Mouse (Mus musculus): ENCODE measurements at regions not wholly inside any gene's neighbourhood (a gene's known extent, or its start where the extent isn't known, plus 50 kb on each side); places are given as distances from the start of the nearest gene placed in this dataset.

DNA sequence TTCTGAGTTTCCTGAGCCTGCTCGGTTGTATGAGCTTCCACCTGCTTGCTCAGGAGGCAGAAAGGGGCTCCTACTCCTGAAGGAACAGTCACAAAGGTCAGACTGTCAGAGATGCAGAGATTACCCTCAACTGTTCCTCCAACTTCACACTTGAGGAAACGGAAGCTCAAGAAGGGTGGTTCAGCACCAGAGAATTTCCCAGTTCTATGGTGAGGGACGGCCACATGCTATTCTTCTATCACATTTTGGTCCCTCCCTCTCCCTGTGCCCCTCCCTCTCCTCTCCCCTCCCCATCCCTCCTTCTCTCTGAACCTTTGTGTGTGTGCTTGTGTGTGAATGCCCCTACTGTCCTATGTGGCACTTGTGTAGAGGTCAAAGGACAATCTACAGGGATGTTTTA is 386.0 kb downstream of the Rps24 start:
- no peak for DNase-seq (ENCODE audit: low spot score in 2 of 2)
- intact Hi-C loops (cut with DNase I), result no loop called here

DNA sequence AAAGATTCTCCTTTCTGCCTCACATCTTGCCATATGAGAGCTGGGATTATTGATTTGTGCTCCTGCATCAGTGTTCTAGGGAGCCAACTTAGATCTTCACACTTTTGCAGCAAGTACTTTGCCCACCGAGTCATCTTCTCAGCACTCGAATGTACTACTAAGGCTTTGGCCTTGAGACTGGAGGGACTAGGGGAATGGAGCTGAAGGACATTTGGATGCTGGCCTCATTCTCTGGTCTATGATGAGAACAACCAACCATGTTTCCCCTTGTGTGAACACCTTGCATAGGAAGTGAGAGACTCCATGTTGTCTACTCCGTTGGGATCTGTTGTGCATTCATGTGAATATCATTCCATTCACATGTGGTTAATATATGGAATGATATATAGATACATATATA is 386.5 kb downstream of the Rps24 start:
- no peak for DNase-seq (ENCODE audit: low spot score in 2 of 2)
- intact Hi-C loops (cut with DNase I), result no loop called here

DNA sequence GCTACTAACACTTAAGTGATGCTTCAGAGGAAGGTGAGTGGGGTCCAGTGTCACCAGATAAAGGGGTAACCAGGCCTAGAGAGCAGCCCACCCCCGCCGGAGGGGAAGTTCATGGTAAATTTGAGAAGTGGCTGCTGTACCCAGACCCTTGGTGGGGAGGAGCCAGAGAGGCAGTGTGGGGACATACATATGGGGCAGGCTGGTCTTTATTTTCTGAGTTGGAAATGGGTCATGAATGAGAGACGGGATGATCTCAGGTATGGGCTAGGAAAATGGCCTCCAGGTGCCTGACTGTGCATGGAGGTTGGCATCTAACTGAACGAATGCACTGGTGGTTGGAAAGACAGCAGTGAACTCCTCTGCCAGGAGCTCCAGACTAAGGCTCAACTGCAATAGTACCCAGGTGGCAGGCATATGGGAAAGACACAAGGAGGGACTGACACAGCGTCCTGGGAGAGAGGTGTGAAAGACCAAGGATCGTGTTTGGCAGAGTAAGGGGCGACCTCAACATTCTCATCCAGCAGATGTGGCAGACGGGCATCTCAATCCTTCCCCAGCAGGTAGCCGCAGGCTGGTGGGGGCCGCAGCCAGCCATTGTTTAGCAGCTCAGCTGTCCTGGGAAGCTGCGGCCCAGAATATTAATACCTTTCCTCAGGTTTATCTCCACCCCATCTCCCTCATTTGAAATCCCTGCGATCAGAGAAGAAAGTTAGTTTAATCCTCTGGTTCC is 387.7 kb downstream of the Rps24 start:
- intact Hi-C loops (cut with DNase I), result no loop called here

DNA sequence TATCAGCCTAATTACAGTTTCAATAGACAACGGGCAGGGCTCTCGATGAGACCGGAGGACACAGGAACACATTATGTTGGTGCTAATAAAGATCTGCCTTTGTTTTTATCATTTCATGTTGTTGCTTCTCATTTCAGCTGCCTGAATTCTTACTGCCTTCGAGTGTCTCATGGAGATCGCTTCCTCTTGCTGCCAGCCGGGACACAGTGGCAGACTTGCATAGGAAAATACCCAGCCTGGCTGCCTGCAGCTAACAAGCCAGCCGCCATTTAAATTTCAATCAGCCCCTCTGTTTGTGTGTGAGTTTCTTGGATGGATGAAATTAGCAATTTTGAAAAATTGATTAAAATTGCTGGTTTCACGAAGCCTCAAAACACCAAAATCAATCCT is 388.2 kb downstream of the Rps24 start:
- no peak for DNase-seq (ENCODE audit: low spot score in 2 of 2)
- intact Hi-C loops (cut with DNase I), result no loop called here

More for the DNA sequence above, 387.7 kb downstream of the Rps24 start:
- DNase-seq (ENCODE audit: low spot score in 2 of 2), result no peak

DNA sequence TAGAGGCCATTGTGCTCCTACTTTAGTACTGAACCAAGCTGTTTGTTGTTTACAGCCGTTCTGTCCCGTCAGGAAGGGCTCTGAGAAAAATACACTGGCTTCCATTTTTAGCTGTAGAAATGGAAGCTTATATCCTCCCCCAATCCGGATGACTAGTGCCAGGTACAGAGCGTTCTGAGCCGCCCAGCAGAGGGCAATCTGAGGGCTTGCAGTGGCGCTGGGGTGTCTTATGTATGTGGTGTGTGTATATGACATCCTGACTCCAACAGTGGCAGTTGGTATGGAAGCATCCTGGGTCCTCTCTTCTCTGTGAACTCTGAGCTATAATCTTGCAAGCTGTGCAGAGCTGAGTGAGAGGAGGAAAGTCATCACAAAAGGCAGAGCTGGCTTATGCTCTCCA is 389.0 kb downstream of the Rps24 start:
- DNase-seq (ENCODE audit: low spot score in 2 of 2), result no peak
- intact Hi-C loops (cut with DNase I), result no loop called here

DNA sequence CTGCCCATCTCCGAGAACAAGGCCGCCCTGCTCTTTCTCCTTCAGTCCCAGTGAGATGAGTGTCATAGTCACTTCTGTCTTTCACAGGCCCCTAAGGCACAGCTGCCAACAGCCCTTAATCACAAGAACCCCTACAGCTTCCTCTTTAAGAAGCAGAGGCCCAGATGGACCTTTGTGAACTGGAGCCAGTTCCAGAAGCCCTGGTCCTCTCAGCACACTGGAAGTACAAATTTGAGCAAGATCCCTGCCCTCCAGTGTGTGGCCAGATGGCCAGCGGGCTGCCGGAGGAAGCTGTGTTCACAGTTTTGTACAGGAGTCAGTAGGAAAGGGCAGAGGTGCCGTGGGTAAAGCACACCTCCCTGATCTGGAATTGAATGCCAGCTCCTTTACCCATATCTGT is 389.6 kb downstream of the Rps24 start:
- DNase-seq (ENCODE audit: low spot score in 2 of 2), result no peak
- intact Hi-C loops (cut with DNase I), result no loop called here

DNA sequence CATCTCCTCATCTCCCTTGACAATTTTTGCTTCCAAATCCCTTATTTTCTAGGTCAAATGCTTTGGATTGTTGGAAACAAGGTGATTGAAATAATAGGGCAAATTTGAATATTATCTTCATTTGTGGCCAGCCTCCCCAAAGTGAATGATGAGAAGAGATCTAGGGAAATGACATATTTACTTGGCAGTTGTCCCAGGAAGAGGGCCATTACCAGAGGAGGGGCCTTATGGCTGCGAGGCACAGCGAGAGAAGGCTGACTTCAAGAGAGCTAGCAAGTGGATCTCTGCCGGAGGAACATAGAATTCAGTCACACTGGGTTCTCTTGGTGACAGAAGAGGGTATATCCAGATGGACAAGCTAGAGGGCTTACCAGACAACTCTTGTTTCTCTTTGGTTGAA is 390.9 kb downstream of the Rps24 start:
- intact Hi-C loops (cut with DNase I), result no loop called here

DNA sequence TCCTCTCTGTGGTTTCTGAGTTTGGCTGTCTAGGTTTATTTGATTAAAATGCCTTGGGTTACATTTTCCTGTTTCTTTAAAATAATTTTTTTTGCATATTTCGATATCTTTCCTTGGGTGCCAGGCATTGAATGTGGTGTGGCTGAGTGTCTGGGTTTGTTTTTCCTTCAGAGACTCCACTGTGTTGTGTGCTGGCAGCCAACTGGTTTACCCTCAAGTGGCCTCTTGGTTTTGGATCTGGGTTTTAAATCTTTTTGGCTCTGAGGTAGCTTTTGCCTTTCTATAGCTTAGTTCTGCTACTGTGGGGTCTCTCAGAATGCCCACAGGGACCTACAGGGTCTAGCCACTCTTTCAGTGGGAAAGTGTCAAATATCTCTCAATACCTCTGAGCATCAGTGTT is 399.2 kb downstream of the Rps24 start:
- DNase-seq (ENCODE audit: low spot score in 2 of 2), result no peak
- intact Hi-C loops (cut with DNase I), result no loop called here

More for the DNA sequence above, 390.9 kb downstream of the Rps24 start:
- no peak for DNase-seq (ENCODE audit: low spot score in 2 of 2)

DNA sequence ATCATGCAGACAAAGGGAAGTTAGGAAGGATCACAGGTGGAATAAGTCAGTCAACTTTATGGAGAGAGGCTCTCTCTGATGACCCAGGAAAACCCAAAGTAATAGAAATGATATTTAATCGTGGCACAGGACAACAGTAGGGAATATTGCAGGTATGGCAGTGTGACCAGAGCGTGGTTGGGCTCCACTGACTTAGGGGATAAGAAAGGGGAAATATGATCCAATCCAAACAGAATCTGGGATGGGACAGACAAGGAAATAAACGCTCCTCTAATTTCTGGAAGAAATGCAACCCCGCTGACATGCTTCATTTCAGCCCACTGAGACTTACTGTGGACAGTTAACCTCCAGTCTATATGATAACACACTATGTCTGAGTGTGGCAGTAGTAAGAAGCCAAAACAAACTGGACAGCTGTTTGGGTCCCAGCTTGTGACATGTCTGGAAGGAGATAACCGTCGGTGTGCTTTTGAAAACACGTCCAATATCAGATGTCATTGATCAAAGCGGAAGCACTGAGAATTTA is 400.0 kb downstream of the Rps24 start:
- intact Hi-C loops (cut with DNase I), result no loop called here
- no peak for DNase-seq (ENCODE audit: low spot score in 2 of 2)

DNA sequence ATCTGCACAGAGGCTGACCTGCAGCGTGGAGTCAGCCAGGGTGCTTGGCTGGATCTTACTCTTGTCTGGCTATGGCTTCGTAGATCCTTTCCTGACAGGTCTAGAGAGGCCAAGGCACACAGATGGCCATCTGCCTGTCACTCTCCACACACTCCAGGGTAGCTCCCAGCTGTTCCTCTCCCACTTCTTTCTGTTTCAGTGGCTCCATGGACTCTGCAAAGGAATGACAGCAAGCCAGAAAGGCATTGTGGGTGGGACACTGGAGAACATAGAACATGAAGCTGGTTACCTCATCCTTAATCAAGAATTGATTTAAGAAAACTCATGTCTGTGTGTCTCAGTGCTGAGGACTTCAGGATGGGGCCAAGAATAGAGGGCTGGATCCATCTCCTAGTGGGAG is 403.9 kb downstream of the Rps24 start:
- intact Hi-C loops (cut with DNase I), result loop anchor here (5.0 kb wide), 1 partner anchor 109 kb away; no protein-coding TSS in a partner anchor

DNA sequence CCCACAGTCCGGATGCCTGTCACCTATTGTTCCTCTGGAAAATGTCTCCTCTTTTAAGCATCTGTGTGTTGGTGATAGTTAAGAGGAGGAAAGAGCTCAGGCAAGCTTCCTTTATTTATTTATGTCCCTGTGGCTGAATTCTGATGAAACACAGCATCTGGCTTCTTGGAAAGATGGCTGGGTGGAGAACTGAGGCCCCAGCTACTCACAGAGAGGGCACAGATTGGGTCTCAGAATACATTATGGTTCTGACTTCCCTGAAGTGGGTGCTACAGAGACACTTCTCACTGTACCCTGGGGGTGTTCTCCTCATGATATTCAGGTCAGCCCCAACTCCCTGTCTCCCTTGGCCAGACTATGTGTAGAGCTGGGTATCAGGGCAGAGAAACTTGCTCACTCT is 408.3 kb downstream of the Rps24 start:
- intact Hi-C loops (cut with DNase I), result no loop called here
- no peak for DNase-seq (ENCODE audit: low spot score in 2 of 2)

More for the DNA sequence above, 403.9 kb downstream of the Rps24 start:
- peak in 1 of 2 experiments; percentile 66 for DNase-seq (ENCODE audit: low spot score in 2 of 2)

DNA sequence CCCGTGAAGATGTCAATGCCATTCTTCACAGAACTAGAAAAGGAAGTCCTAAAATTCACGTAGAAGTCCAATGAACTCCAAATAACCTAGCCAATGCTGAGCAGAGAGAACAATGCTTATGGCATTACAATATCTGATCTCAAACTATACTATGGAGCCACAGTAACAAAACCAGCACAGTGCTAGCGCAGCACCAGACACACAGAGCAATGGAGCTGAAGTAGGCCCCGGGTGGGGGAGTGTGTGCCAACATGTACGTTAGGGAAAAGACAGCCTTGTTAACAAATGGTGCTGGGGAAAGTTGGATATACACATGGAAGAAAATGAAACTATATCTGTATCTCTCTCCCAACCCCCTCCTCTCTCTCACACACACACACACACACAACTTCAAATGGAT is 409.8 kb downstream of the Rps24 start:
- intact Hi-C loops (cut with DNase I), result no loop called here
- DNase-seq (ENCODE audit: low spot score in 2 of 2), result no peak

DNA sequence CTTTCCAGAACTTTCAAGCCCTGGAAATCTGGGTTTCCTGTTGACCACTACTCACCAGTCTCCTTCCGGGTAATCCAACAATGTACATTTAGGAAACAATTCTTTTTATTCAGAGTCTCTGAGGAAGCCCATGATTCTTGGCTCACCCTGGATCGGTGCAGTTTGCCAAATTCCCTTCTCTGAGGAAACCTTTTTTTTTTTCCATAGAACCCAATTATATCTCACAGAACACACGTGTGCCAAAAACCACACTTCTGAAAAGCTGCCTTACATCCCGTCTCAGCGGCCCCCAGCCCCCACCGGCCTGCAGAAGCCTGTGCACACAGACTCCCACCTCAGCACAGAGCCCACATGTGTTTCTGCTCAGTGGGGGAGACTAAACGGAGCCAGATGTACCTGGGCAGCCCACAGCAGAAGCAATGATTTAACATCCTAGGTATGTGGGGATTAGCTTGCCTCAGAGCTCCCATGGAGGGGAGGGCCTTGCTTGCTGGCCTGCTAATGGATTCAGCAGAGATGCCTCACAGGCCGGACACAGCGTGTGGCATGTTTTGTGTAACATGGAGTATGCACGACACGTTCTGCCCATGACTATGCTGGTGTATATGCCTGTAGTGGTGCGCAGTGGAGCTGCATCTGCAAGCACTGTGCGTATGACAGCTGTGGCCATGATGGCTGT is 413.7 kb downstream of the Rps24 start:
- peak in 1 of 2 experiments; percentile 66 for DNase-seq (ENCODE audit: low spot score in 2 of 2)
- intact Hi-C loops (cut with DNase I), result no loop called here

DNA sequence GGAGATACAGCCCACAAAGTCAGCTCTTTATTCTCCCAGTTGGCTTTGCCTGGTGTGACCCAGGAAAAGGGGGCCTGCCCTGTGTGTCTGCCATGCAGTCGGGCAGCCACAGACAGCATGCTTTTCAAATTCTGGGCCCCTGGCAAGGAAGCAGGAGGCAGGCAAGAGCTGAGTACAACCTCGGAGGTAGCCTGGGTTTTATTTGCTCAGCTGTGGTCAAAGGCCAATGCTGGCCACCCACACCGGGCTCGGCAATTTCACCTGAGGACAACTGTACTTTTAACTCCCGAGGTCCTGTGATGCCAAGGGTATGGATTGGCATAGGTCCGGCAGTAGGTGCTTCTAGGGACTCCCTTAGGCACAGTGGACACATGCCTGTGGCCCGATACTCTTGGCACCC is 414.8 kb downstream of the Rps24 start:
- intact Hi-C loops (cut with DNase I), result no loop called here
- no peak for DNase-seq (ENCODE audit: low spot score in 2 of 2)

DNA sequence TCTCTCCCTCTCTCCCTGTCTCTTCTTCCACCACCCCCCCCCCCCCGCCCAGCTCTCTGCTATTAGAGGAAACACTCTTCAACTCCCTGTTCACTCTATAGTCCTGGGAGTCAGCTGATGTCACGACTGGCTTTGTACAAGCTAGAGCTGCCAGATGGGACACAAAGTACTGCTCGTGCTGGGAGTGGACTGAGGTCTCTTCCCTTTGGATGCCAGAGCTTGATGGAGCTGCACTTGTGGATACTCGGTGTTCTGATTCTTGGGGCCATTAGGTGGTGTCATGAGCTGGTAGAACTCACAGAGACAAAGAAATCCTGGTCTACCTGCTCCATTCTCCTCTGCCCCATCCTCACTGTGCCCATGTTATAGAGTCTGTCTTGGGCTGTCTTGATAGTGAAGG is 415.9 kb downstream of the Rps24 start:
- intact Hi-C loops (cut with DNase I), result no loop called here
- DNase-seq (ENCODE audit: low spot score in 2 of 2), result no peak

DNA sequence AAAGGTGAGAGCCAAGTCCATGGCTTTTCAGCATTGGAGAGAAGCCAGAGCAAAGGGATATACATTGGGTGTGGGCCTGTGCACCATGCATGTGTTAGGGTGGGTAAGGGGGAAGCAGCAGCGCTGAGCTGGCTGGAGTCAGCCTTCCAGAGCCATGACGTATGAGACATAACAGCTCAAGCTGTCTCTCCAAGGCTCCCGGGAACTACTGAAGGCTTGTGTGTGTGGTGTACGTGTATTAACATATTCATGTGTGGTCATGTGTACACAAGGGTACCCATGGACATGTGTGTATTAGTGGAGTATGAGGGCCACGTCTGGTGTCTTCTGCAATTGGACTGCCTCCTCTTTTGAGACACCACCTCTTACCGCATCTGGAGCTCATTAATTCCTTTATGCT is 417.8 kb downstream of the Rps24 start:
- intact Hi-C loops (cut with DNase I), result no loop called here
- no peak for DNase-seq (ENCODE audit: low spot score in 2 of 2)

DNA sequence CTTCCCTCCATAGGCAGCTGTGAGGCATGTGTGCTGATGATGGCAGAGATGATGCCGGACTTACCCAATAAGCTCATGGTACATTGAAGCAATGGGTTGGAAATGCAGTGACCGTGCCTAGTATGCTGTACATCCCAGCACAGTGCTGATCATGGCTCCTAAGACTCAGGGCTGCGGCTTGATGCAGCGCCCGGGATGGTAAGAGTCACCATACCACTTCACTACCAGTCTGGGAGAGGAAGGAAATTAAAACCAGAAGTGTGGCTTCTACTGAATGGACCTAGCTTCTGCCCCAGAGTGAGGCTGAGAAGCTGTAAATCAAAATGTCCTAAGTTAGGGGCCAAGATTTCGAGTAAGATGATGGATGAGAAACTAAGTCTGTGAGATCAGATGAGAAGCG is 420.0 kb downstream of the Rps24 start:
- intact Hi-C loops (cut with DNase I), result no loop called here
- no peak for DNase-seq (ENCODE audit: low spot score in 2 of 2)

DNA sequence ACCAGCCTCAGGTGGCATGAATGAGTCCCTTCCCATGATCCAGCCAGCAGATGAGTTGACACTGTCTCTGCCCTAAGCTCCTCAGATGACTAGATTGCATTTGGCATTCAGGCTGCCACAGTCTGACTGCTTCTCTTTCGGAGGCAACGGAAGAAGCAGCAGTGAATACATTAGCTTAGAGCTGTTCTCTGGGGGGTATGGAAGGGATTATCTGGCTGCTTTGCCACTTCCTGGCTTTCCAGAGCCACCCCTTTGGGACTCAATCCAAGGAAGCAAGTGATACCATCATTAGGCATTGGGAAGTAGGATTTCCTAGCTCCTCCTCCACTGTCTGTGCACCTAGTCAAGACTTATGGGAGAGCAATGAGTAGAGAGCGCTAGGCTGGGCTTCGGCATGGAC is 421.5 kb downstream of the Rps24 start:
- DNase-seq (ENCODE audit: low spot score in 2 of 2), result peak in 1 of 2 experiments; percentile 24
- intact Hi-C loops (cut with DNase I), result no loop called here

DNA sequence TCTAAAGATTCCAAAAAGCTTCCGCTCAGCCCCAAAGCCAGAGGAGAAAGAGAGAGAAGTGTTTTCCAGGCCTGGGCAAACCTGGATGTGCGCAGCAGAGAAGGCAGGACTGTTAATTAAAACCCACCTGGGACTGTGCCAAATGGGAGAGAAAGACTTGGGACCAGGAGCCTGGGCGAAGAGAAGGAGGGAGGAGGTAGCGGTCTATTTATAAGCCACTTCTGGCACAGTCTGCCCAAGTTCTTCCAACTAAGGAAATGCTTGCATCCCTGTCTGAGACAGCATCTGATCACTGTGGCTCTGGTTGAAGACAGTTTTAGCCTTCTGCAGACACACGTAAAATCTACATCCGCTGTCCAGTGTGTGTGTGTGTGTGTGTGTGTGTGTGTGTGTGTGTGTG is 424.7 kb downstream of the Rps24 start:
- DNase-seq (ENCODE audit: low spot score in 2 of 2), result peak; percentile 81 to 95
- intact Hi-C loops (cut with DNase I), result loop anchor here (5.0 kb wide), 1 partner anchor 129 kb away; no protein-coding TSS in a partner anchor

DNA sequence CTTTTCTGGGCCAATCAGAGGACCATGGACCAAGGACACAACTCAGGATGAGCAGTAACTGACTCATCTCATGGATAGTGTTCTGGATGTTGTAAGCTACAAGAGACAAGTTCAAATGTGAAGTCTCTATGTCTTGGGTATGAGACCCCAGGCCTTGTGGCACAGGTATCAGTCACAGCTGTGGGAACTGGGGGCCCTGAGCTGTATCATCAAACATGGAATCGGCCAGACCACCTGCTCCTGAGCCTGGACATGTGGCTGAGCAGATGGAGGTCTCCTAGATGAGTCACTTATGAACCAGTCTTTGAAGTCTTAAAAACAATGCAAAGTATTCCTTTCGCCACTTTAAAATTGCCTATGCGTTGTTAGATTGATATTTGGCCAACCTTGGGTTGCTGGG is 432.1 kb downstream of the Rps24 start:
- no peak for DNase-seq (ENCODE audit: low spot score in 2 of 2)
- intact Hi-C loops (cut with DNase I), result no loop called here

DNA sequence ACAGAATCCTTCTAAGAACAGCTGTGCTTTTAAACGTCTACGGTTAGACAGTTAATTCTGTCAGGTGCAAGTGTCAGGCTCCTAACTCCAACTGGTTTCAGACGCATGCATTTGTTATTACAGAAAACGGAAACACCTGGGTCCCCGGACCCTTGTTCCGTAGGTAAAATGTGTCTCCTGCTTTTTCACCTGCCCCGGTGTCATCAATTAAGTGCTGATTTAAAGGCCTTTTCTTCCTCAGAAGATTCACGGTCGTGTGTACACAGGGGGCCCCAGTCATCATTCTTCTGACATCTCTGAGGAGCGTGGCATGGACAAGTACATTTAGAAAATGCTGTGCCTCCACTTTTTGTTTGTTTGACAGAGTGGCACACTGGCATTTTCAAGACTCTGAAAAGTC is 435.1 kb downstream of the Rps24 start:
- DNase-seq (ENCODE audit: low spot score in 2 of 2), result no peak
- intact Hi-C loops (cut with DNase I), result no loop called here

All from left cerebral cortex, postnatal 25 days (tissue).